Comparison of ENCODE assay signal across 14 mouse cellular contexts in the genomic region with DNA sequence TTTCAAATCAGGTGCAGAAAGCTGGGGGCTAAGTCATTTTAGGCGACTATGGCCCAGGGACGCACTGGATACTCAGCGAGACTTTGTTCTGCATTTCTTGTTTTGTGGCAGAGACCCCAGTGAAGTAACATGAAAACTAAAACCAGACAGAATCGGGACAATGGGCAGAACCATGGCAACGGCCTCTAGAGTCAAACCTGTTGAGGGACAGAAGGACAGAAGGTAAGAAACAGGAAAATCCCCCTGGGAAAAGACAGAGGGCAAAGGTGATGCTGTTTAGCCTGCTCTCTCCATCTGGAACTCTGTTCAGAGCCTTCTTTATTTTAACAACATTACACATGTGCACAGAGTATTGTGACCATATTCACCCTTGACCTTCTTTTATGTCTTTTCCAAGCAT.
"Had no signal": no experiment of that assay in that cellular context is flagged by ENCODE, and none has a peak within 500 bp of the region (broad histone marks: within the 10 kb centered on the region; RNA-seq: fewer than 3 reads in every experiment).

No protein-coding gene starts in this region.

- H3K4me3 ChIP-seq: kidney, embryonic 15.5 days; left cerebral cortex, adult 2 months; liver, embryonic 13.5 days; midbrain, embryonic 12.5 days had no signal

- DNase-seq: kidney, adult 8-10 months; kidney, postnatal 10 days; kidney, postnatal 36 days; layer of hippocampus, postnatal 36 days; liver, embryonic 13.5 days; lung, adult 2 months; lung, postnatal 14 days; thymus, adult 2 months; thymus, postnatal 14 days had no signal

- H3K27me3 ChIP-seq: kidney, embryonic 15.5 days; liver, embryonic 13.5 days; midbrain, embryonic 12.5 days had no signal

- H3K9ac ChIP-seq: kidney, embryonic 15.5 days; liver, embryonic 13.5 days; midbrain, embryonic 12.5 days had no signal

- H3K9me3 ChIP-seq: kidney, embryonic 15.5 days; midbrain, embryonic 12.5 days had no signal

- H3K27ac ChIP-seq: kidney, embryonic 15.5 days; left cerebral cortex, adult 2 months; liver, embryonic 13.5 days; macrophage; midbrain, embryonic 12.5 days; stomach, postnatal 0 days had no signal

- H3K4me2 ChIP-seq: kidney, embryonic 15.5 days; liver, embryonic 13.5 days; midbrain, embryonic 12.5 days had no signal

- H3K4me1 ChIP-seq: kidney, embryonic 15.5 days; liver, embryonic 13.5 days; midbrain, embryonic 12.5 days had no signal

- H3K36me3 ChIP-seq: kidney, embryonic 15.5 days; liver, embryonic 13.5 days; midbrain, embryonic 12.5 days had no signal
